Mouse (Mus musculus): Measurements from ENCODE around the gene Gatad2a. TPM values are rescaled to one million over a fixed set of nuclear protein-coding genes. Genes with fewer than 3 reads are reported as not detected.
A peak's percentile ranks its signal among the peaks of the same experiment; 100 is the strongest.

Gene Gatad2a
- polyA plus RNA-seq, 1 experiment from 2014 or later: 26.6 TPM

- Histone ChIP-seq H3K4me2 (no peak overlapping the region), H3K4me3 (no peak overlapping the region), H3K4me1 (replicated peaks) (peaks cover 19% of the 10 kb centered on the region), H3K36me3 (peaks cover 5% of the 10 kb centered on the region; the same call in 1 of the 2 replicates), H3K9me3 (no peaks in the 10 kb centered on the region), H3K9ac (no peak overlapping the region), H3K27ac (no peak overlapping the region), H3K27me3 (no peaks in the 10 kb centered on the region)
- WGBS: 90% methylated on average over 1 of the region's 1 CpGs
- ATAC-seq (ENCODE audit: low FRiP score): no peak
Measured at GRCm38 (mm10) chr8:69923986-69924385, 72.2 kb downstream of the Gatad2a start.

GRCm38 (mm10) chr8:69921141-69921540, 75.0 kb downstream of the Gatad2a start:
- no peak overlapping the region for H3K4me3 ChIP-seq
- H3K27ac ChIP-seq: peak overlapping the region; percentile 85
- H3K9ac ChIP-seq: peak overlapping the region; percentile 44
- no peak for ATAC-seq (ENCODE audit: low FRiP score)
- 94% methylated on average over 2 of the region's 2 CpGs for WGBS
- H3K4me1 ChIP-seq (replicated peaks): peaks cover 19% of the 10 kb centered on the region
- no peaks in the 10 kb centered on the region for H3K27me3 ChIP-seq
- H3K36me3 ChIP-seq: peaks cover 16% of the 10 kb centered on the region
- H3K4me2 ChIP-seq: no peak overlapping the region
- no peaks in the 10 kb centered on the region for H3K9me3 ChIP-seq

GRCm38 (mm10) chr8:69919876-69920662, 76.1 kb downstream of the Gatad2a start:
- no peaks in the 10 kb centered on the region for H3K27me3 ChIP-seq
- peak overlapping the region; percentile 44 for H3K9ac ChIP-seq
- no peak overlapping the region for H3K4me3 ChIP-seq
- H3K36me3 ChIP-seq: peaks cover 25% of the 10 kb centered on the region
- peak overlapping the region; percentile 20 for H3K4me2 ChIP-seq
- peaks cover 19% of the 10 kb centered on the region for H3K4me1 ChIP-seq (replicated peaks)
- peak overlapping the region; percentile 85 for H3K27ac ChIP-seq
- WGBS: 47% methylated on average over 11 of the region's 11 CpGs
- peak; percentile 65 for ATAC-seq (ENCODE audit: low FRiP score)
- H3K9me3 ChIP-seq: no peaks in the 10 kb centered on the region

- Histone ChIP-seq H3K27me3 (no peaks in the 10 kb centered on the region), H3K4me3 (no peak overlapping the region), H3K9ac (no peak overlapping the region), H3K4me2 (no peak overlapping the region), H3K36me3 (peaks cover 36% of the 10 kb centered on the region), H3K9me3 (no peaks in the 10 kb centered on the region), H3K27ac (no peak overlapping the region), H3K4me1 (replicated peaks) (peaks cover 19% of the 10 kb centered on the region)
- peak; percentile 65 for ATAC-seq (ENCODE audit: low FRiP score)
- WGBS: 72% methylated on average over 1 of the region's 1 CpGs
Measured at GRCm38 (mm10) chr8:69919010-69919409, 77.2 kb downstream of the Gatad2a start.

GRCm38 (mm10) chr8:69918506-69918905, 77.7 kb downstream of the Gatad2a start:
- no peak overlapping the region for H3K4me2 ChIP-seq

GRCm38 (mm10) chr8:69915748-69916147, 80.4 kb downstream of the Gatad2a start:
- Histone ChIP-seq H3K9ac (peak overlapping the region; percentile 4; the same call in 1 of the 2 replicates), H3K36me3 (peaks cover 69% of the 10 kb centered on the region), H3K4me3 (no peak overlapping the region), H3K27ac (no peak overlapping the region), H3K9me3 (no peaks in the 10 kb centered on the region), H3K4me2 (no peak overlapping the region), H3K27me3 (no peaks in the 10 kb centered on the region), H3K4me1 (replicated peaks) (peaks cover 11% of the 10 kb centered on the region)
- WGBS: 44% methylated on average over 5 of the region's 5 CpGs
- no peak for ATAC-seq (ENCODE audit: low FRiP score)

More at GRCm38 (mm10) chr8:69918506-69918905, 77.7 kb downstream of the Gatad2a start:
- no peak for ATAC-seq (ENCODE audit: low FRiP score)
- H3K4me1 ChIP-seq (replicated peaks): peaks cover 19% of the 10 kb centered on the region
- H3K36me3 ChIP-seq: peaks cover 41% of the 10 kb centered on the region
- no peak overlapping the region for H3K27ac ChIP-seq
- no peaks in the 10 kb centered on the region for H3K27me3 ChIP-seq
- H3K9me3 ChIP-seq: no peaks in the 10 kb centered on the region
- no peak overlapping the region for H3K9ac ChIP-seq
- H3K4me3 ChIP-seq: no peak overlapping the region

- Histone ChIP-seq H3K27ac (no peak overlapping the region), H3K9me3 (no peaks in the 10 kb centered on the region), H3K4me2 (no peak overlapping the region), H3K4me3 (no peak overlapping the region), H3K36me3 (peaks cover 81% of the 10 kb centered on the region), H3K9ac (0 out of 2 replicates have a peak overlapping the region, but pooled peaks have one; percentile 15), H3K27me3 (no peaks in the 10 kb centered on the region), H3K4me1 (replicated peaks) (no peaks in the 10 kb centered on the region)
- 87% methylated on average over 4 of the region's 4 CpGs for WGBS
- no peak for ATAC-seq (ENCODE audit: low FRiP score)
Measured at GRCm38 (mm10) chr8:69914526-69914925, 81.7 kb downstream of the Gatad2a start.

GRCm38 (mm10) chr8:69912478-69913074, 83.6 kb downstream of the Gatad2a start:
- Histone ChIP-seq H3K36me3 (peaks cover 94% of the 10 kb centered on the region), H3K9ac (no peak overlapping the region), H3K9me3 (no peaks in the 10 kb centered on the region), H3K27ac (no peak overlapping the region), H3K4me1 (replicated peaks) (no peaks in the 10 kb centered on the region), H3K27me3 (no peaks in the 10 kb centered on the region), H3K4me3 (no peak overlapping the region), H3K4me2 (no peak overlapping the region)
- ATAC-seq (ENCODE audit: low FRiP score): no peak
- WGBS: 92% methylated on average over 12 of the region's 12 CpGs

- no peak overlapping the region for H3K4me3 ChIP-seq
- H3K4me2 ChIP-seq: no peak overlapping the region
- no peaks in the 10 kb centered on the region for H3K9me3 ChIP-seq
- H3K27me3 ChIP-seq: no peaks in the 10 kb centered on the region
- no peak overlapping the region for H3K27ac ChIP-seq
- H3K36me3 ChIP-seq: peaks cover 90% of the 10 kb centered on the region
- 94% methylated on average over 13 of the region's 13 CpGs for WGBS
- no peak for ATAC-seq (ENCODE audit: low FRiP score)
- no peaks in the 10 kb centered on the region for H3K4me1 ChIP-seq (replicated peaks)
- H3K9ac ChIP-seq: no peak overlapping the region
Measured at GRCm38 (mm10) chr8:69911917-69912316, 84.3 kb downstream of the Gatad2a start.

GRCm38 (mm10) chr8:69907106-69907505, 89.1 kb downstream of the Gatad2a start:
- Histone ChIP-seq H3K4me1 (replicated peaks) (peaks cover 15% of the 10 kb centered on the region), H3K4me3 (no peak overlapping the region), H3K36me3 (peaks cover 43% of the 10 kb centered on the region), H3K27me3 (no peaks in the 10 kb centered on the region), H3K9ac (no peak overlapping the region), H3K27ac (no peak overlapping the region), H3K4me2 (no peak overlapping the region), H3K9me3 (no peaks in the 10 kb centered on the region)
- ATAC-seq (ENCODE audit: low FRiP score): no peak
- WGBS: 86% methylated on average over 2 of the region's 2 CpGs

GRCm38 (mm10) chr8:69906260-69906659, 89.9 kb downstream of the Gatad2a start:
- no peaks in the 10 kb centered on the region for H3K27me3 ChIP-seq
- no peak overlapping the region for H3K27ac ChIP-seq
- H3K9ac ChIP-seq: no peak overlapping the region
- peaks cover 35% of the 10 kb centered on the region for H3K36me3 ChIP-seq
- H3K4me1 ChIP-seq (replicated peaks): peaks cover 20% of the 10 kb centered on the region
- H3K9me3 ChIP-seq: no peaks in the 10 kb centered on the region
- no peak overlapping the region for H3K4me3 ChIP-seq
- H3K4me2 ChIP-seq: no peak overlapping the region
- no peak for ATAC-seq (ENCODE audit: low FRiP score)
- WGBS: 97% methylated on average over 2 of the region's 2 CpGs

- WGBS: 80% methylated on average over 8 of the region's 8 CpGs
- no peaks in the 10 kb centered on the region for H3K27me3 ChIP-seq
- H3K4me2 ChIP-seq: peak overlapping the region; percentile 98
- H3K4me1 ChIP-seq (replicated peaks): peaks cover 38% of the 10 kb centered on the region
- no peak overlapping the region for H3K27ac ChIP-seq
- H3K4me3 ChIP-seq: no peak overlapping the region
- no peaks in the 10 kb centered on the region for H3K9me3 ChIP-seq
- H3K36me3 ChIP-seq: peaks cover 13% of the 10 kb centered on the region
- no peak for ATAC-seq (ENCODE audit: low FRiP score)
- peak overlapping the region; percentile 58; the same call in 1 of the 2 replicates for H3K9ac ChIP-seq
Measured at GRCm38 (mm10) chr8:69904096-69904495, 92.1 kb downstream of the Gatad2a start.

Data from hindbrain, embryonic 13.5 days (tissue).